Mouse (Mus musculus) E14TG2a.4 (cell line): ENCODE results near the gene Gm45717.

ENCODE experiments used
- CTCF ChIP-seq: conservative IDR thresholded peaks from 2 replicates; pipeline ENCODE4 v1.5.1; 2014; ENCODE audit warnings: low read length
- NANOG ChIP-seq: IDR thresholded peaks from 2 replicates; pipeline ENCODE4 v1.6.1; 2014; ENCODE audit warnings: borderline replicate concordance, low read length, mixed read lengths
- POU5F1 ChIP-seq: IDR thresholded peaks from 2 replicates; pipeline ENCODE4 v1.6.1; 2014; ENCODE audit warnings: low read length, borderline replicate concordance

DNA sequence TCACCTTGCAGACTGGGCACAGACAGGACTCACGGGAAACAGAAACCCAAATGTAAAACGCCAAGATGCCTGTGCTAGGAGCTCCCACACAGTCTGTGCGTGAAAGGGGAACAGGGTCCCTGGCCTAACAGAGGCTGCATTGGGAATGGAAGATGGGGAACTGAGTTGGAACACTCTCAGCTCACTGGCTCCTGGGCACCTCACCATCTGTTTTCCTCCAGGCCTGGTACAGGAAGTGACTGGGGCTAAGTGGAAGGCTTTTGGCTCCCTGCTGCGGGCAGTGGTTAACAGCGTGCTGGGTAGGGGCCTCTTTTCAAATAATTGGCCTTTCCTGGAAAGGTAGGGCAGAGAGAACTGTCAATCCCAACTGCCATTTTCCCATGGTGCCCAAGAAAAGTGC, 34.9 kb upstream of the Gm45717 start:
- no peak for TF ChIP-seq CTCF
- TF ChIP-seq NANOG, result no peak
- no peak for TF ChIP-seq POU5F1
